Mouse (Mus musculus) T-cell, adult 2 months (primary cell): ENCODE measurements at regions not wholly inside any gene's neighbourhood (a gene's known extent, or its start where the extent isn't known, plus 50 kb on each side); places are given as distances from the start of the nearest gene placed in this dataset.

Experiments used
- DNase-seq: peaks from one replicate; pipeline ENCODE4 v3.0.0; 2022; ENCODE audit warnings: low spot score

GRCm38 (mm10) chr9:11729732-11730131 is 825.2 kb upstream of the Cntn5 start:
- no peak for DNase-seq

- no peak for DNase-seq
Measured at GRCm38 (mm10) chr9:11721811-11722210, 817.2 kb upstream of the Cntn5 start.

DNA sequence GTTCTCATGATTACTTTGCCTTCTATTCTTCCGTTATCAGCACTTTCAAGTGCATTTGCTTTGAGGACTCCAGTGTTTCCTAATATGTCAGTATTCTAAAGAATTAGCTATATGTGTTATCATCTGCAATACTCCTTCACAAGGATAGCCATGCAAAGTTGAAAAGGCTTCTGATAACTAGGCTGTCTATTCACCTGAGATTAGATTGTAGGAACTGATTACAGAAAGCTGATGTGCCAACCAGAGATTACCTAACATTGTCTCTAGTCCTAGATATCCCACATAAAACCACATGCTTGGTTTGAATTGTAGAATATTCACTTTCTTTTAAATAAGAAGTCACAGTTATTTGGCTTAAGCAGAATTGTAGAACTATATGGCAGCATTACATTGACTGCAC is 800.1 kb upstream of the Cntn5 start:
- no peak for DNase-seq

GRCm38 (mm10) chr9:11703150-11703549 is 798.6 kb upstream of the Cntn5 start:
- no peak for DNase-seq

GRCm38 (mm10) chr9:11693505-11693904 is 788.9 kb upstream of the Cntn5 start:
- no peak for DNase-seq

DNA sequence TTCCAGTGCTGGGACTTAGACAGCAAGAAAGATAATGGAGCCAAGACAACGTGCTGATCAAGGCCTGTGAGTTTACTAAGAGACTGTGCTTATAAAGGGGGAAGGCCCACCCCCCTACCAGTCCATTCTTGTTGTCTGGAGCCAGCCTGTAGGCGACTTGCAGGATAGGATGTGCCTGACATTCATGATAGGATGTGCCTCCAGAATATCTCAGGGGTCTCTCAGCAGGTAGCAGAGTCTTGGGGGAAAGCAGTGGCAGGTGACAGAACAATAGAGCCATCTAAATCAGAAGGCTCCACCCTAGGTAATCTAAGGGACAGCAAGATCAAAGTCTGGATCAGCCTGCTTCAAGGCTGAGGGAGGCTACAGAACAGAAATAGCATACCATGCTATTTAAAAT is 782.5 kb upstream of the Cntn5 start:
- DNase-seq = no peak

DNA sequence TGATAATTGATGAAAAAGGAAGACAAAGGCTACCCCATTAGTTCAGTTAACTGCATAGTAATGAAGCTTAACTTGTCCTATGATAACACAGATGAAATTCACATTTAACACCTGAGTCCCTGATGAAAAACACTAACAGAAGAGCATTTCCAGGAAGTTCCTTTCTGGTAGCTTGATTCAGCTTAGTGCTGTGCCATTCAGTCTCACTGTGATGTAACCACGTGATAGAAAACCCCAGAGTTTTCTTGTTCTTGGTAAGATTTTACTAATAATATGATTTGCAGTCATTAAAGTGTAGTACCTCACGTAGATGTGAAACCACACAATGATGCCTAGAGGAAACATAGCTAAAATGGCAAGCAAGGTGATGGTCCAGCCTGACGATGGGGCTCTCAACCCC is 767.4 kb upstream of the Cntn5 start:
- no peak for DNase-seq

- no peak for DNase-seq
Measured at GRCm38 (mm10) chr9:11671243-11671642, 766.7 kb upstream of the Cntn5 start.

DNA sequence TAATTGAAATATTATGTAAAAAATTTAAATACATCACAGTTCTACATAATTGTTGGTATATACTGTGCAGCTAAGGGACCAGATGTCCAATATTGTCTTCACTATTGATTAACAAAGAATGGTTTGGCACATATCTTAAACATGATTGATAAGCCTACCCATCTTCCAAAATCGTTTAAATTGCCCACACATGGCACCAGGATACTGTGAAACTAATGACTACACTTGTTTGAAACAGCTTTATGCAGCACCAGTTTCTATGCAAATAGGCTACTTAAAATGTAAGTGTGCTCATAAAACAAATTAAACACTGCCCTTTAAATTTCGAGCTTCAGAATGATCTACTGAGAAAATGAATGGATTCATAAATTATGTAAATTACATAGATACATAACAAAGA is 724.9 kb upstream of the Cntn5 start:
- DNase-seq = no peak

GRCm38 (mm10) chr9:11604381-11604780 is 699.8 kb upstream of the Cntn5 start:
- DNase-seq = no peak

GRCm38 (mm10) chr9:11603884-11604283 is 699.3 kb upstream of the Cntn5 start:
- no peak for DNase-seq

DNA sequence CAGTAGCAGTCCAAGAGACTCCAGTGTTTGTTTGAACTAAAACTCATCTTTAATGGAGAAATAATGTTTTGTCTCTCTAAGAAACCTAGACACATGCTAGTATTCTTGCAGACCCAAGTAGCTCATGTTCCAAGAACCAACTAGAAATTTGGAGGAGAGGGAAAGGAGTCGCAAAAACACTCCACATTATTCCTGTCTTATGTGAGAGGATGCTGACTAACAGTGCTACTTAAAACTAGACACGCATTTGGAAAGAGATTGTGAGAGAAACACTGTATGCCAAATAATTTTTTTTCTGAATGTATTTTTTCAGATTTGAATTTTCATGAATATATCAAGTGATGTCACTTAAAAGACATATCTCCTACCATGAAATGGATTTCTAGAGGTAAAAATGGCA is 698.3 kb upstream of the Cntn5 start:
- DNase-seq = no peak

GRCm38 (mm10) chr9:11579011-11579410 is 674.4 kb upstream of the Cntn5 start:
- DNase-seq = peak; percentile 38

DNA sequence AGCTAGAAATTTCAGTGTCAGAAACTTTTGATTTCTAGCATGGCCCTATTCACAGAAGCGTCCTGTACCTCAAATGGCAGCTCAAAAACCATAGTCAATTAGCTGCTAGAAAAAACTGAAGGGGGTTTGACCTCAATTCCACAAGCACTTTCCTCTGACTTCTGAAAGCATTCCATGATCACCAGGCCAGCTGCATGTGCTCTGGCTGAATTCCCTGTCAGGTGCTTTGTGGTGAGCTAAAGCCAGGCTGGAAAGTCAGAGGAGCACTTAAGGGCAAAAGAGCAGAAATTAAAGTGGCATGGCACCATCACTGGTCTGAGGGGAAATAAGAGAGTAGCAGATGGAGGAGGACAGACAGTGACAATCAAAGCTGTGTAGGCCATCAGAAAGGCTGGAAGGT is 658.3 kb upstream of the Cntn5 start:
- no peak for DNase-seq

- no peak for DNase-seq
Measured at GRCm38 (mm10) chr9:11559384-11559783, 654.8 kb upstream of the Cntn5 start.

- peak; percentile 64 for DNase-seq
Measured at GRCm38 (mm10) chr9:11513806-11514496, 609.4 kb upstream of the Cntn5 start.
